Mouse (Mus musculus): ENCODE measurements around the gene Olfr709-ps1. TPM values are rescaled to one million over a fixed set of nuclear protein-coding genes. Genes with fewer than 3 reads are reported as not detected.

Olfr709-ps1 gene
- polyA plus RNA-seq, 1 experiment from 2014 or later = not detected

DNA sequence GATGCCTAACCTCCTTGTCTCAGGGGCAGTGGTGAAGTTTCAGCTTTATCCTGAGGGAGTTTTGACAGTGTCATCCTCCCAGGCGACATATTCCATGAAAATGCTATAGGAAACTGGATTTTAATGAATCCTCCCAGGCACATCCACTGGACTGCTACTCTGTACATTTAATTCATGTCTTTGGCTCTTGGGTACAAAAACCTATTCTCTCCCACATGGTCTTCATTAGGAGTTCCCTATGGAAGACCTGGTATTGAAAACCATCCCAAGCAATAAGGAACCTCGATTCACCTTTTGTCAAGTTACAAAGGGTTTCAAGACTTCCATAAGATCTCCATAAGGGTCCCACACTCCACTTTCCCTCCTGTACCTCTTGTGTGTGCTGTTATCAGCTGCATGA lies 44.0 kb downstream of the Olfr709-ps1 start, which contains the start of gene Olfr706:
TSS of gene Olfr706 (minus strand) at position 101 of the 400 bp plus-strand sequence.
- Histone ChIP-seq H3K4me3 (replicated peaks; ENCODE audit: low read depth, low read length) (no peak within 1 kb of the TSS), H3K9me3 (replicated peaks; ENCODE audit: low read length) (no peaks in the 10 kb centered on the region), H3K36me3 (ENCODE audit: insufficient read depth, low read length) (no peaks in the 10 kb centered on the region), H3K4me1 (replicated peaks; ENCODE audit: insufficient read depth, low read length) (no peaks in the 10 kb centered on the region), H3K27me3 (ENCODE audit: insufficient read depth, low read length) (no peaks in the 10 kb centered on the region), H3K9ac (ENCODE audit: low read depth, low read length) (no peak within 1 kb of the TSS), H3K4me2 (ENCODE audit: low read length) (no peak within 1 kb of the TSS), H3K27ac (no peak within 1 kb of the TSS)
- ATAC-seq (replicated peaks; ENCODE audit: low FRiP score, low read depth) (no peak), DNase-seq (ENCODE audit: low spot score) (no peak)
- 83% methylated on average over 2 of the region's 2 CpGs for WGBS
- no peak for TF ChIP-seq CTCF (IDR thresholded peaks at IDR 0.05; ENCODE audit: low read depth)

DNA sequence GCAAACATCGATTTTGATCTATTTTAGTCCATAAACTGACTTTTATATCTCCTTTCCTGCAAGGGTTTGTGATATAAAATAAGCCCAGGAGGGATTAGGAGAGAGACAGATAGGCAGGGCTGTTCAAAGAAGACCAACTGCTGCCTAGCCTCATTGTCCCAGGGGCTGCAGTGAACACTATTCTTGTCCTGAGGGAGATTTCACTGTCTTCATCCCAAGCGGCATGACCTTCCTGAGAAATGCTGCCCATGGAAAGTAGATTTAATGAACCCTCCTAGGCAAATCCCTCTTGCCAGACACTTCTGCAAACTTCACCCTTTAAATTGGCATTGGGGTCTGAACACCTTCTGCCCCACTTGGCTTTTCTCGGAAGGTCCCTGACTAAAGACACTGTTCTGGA lies 55.2 kb downstream of the Olfr709-ps1 start, which contains the start of gene Olfr705:
TSS of gene Olfr705 (minus strand) at position 101 of the 400 bp plus-strand sequence.
- H3K9ac ChIP-seq (ENCODE audit: low read depth, low read length) = no peak within 1 kb of the TSS
- TF ChIP-seq CTCF (IDR thresholded peaks at IDR 0.05; ENCODE audit: low read depth) = no peak
- H3K27ac ChIP-seq = no peak within 1 kb of the TSS
- no peak for DNase-seq (ENCODE audit: low spot score)
- no peaks in the 10 kb centered on the region for H3K9me3 ChIP-seq (replicated peaks; ENCODE audit: low read length)
- H3K27me3 ChIP-seq (ENCODE audit: insufficient read depth, low read length) = no peaks in the 10 kb centered on the region
- H3K4me1 ChIP-seq (replicated peaks; ENCODE audit: insufficient read depth, low read length) = no peaks in the 10 kb centered on the region
- H3K4me2 ChIP-seq (ENCODE audit: low read length) = no peak within 1 kb of the TSS
- 76% methylated on average over 3 of the region's 3 CpGs for WGBS
- no peak within 1 kb of the TSS for H3K4me3 ChIP-seq (replicated peaks; ENCODE audit: low read depth, low read length)
- no peak for ATAC-seq (replicated peaks; ENCODE audit: low FRiP score, low read depth)
- H3K36me3 ChIP-seq (ENCODE audit: insufficient read depth, low read length) = no peaks in the 10 kb centered on the region

Other genes starting within 250 kb of the Olfr709-ps1 start
- gene Olfr694, start 240.4 kb downstream of the Olfr709-ps1 start, polyA plus RNA-seq (2015; fragmentation: Nextera tagmentation; extraction: Ambion mirVana) = not detected in 2 replicates
- not detected in 2 replicates for gene Olfr695, start 215.8 kb downstream of the Olfr709-ps1 start, polyA plus RNA-seq (2015; fragmentation: Nextera tagmentation; extraction: Ambion mirVana)
- gene Olfr697, start 189.8 kb downstream of the Olfr709-ps1 start, polyA plus RNA-seq (2015; fragmentation: Nextera tagmentation; extraction: Ambion mirVana) = not detected in 2 replicates
- not detected in 2 replicates for gene Olfr698, start 176.8 kb downstream of the Olfr709-ps1 start, polyA plus RNA-seq (2015; fragmentation: Nextera tagmentation; extraction: Ambion mirVana)
- gene Olfr699, start 139.0 kb downstream of the Olfr709-ps1 start, polyA plus RNA-seq (2015; fragmentation: Nextera tagmentation; extraction: Ambion mirVana) = not detected in 2 replicates
- not detected in 2 replicates for gene Olfr700, start 123.4 kb downstream of the Olfr709-ps1 start, polyA plus RNA-seq (2015; fragmentation: Nextera tagmentation; extraction: Ambion mirVana)
- gene Olfr701, start 118.1 kb downstream of the Olfr709-ps1 start, polyA plus RNA-seq (2015; fragmentation: Nextera tagmentation; extraction: Ambion mirVana) = not detected in 2 replicates
- not detected in 2 replicates for gene Olfr702, start 98.3 kb downstream of the Olfr709-ps1 start, polyA plus RNA-seq (2015; fragmentation: Nextera tagmentation; extraction: Ambion mirVana)
- gene Olfr703, start 88.9 kb downstream of the Olfr709-ps1 start, polyA plus RNA-seq (2015; fragmentation: Nextera tagmentation; extraction: Ambion mirVana) = not detected in 2 replicates
- gene Olfr704, start 69.0 kb downstream of the Olfr709-ps1 start, polyA plus RNA-seq (2015; fragmentation: Nextera tagmentation; extraction: Ambion mirVana) = not detected in 2 replicates
- not detected in 2 replicates for gene Olfr705, start 55.3 kb downstream of the Olfr709-ps1 start, polyA plus RNA-seq (2015; fragmentation: Nextera tagmentation; extraction: Ambion mirVana)
- not detected in 2 replicates for gene Olfr706, start 44.1 kb downstream of the Olfr709-ps1 start, polyA plus RNA-seq (2015; fragmentation: Nextera tagmentation; extraction: Ambion mirVana)
- gene Olfr707, start 31.0 kb downstream of the Olfr709-ps1 start, polyA plus RNA-seq (2015; fragmentation: Nextera tagmentation; extraction: Ambion mirVana) = not detected in 2 replicates
- not detected in 2 replicates for gene Olfr1532-ps1, start 24.2 kb downstream of the Olfr709-ps1 start, polyA plus RNA-seq (2015; fragmentation: Nextera tagmentation; extraction: Ambion mirVana)
- gene Olfr710, start 16.1 kb upstream of the Olfr709-ps1 start, polyA plus RNA-seq (2015; fragmentation: Nextera tagmentation; extraction: Ambion mirVana) = not detected in 2 replicates
- gene Olfr6, start 31.7 kb upstream of the Olfr709-ps1 start, polyA plus RNA-seq (2015; fragmentation: Nextera tagmentation; extraction: Ambion mirVana) = not detected in 2 replicates
- not detected in 2 replicates for gene Olfr711, start 43.2 kb upstream of the Olfr709-ps1 start, polyA plus RNA-seq (2015; fragmentation: Nextera tagmentation; extraction: Ambion mirVana)
- gene Olfr2, start 73.9 kb upstream of the Olfr709-ps1 start, polyA plus RNA-seq (2015; fragmentation: Nextera tagmentation; extraction: Ambion mirVana) = not detected in 2 replicates
- not detected in 2 replicates for gene Olfr713, start 99.0 kb upstream of the Olfr709-ps1 start, polyA plus RNA-seq (2015; fragmentation: Nextera tagmentation; extraction: Ambion mirVana)
- not detected in 2 replicates for gene Olfr714, start 138.8 kb upstream of the Olfr709-ps1 start, polyA plus RNA-seq (2015; fragmentation: Nextera tagmentation; extraction: Ambion mirVana)
- gene Olfr17, start 161.0 kb upstream of the Olfr709-ps1 start, polyA plus RNA-seq (2015; fragmentation: Nextera tagmentation; extraction: Ambion mirVana) = not detected in 2 replicates
- gene Olfr715b, start 178.2 kb upstream of the Olfr709-ps1 start, polyA plus RNA-seq (2015; fragmentation: Nextera tagmentation; extraction: Ambion mirVana) = not detected in 2 replicates
- gene Olfr715, start 198.9 kb upstream of the Olfr709-ps1 start, polyA plus RNA-seq (2015; fragmentation: Nextera tagmentation; extraction: Ambion mirVana) = not detected in 2 replicates
- not detected in 2 replicates for gene Olfr716, start 206.1 kb upstream of the Olfr709-ps1 start, polyA plus RNA-seq (2015; fragmentation: Nextera tagmentation; extraction: Ambion mirVana)
- gene Nlrp14, start 234.8 kb upstream of the Olfr709-ps1 start, polyA plus RNA-seq (2015; fragmentation: Nextera tagmentation; extraction: Ambion mirVana) = not detected in 2 replicates

Data from kidney, postnatal 0 days (tissue).